Mouse (Mus musculus): ENCODE measurements around the gene Auts2.
A peak's percentile ranks its signal among the peaks of the same experiment; 100 is the strongest.

The Auts2 gene

DNA sequence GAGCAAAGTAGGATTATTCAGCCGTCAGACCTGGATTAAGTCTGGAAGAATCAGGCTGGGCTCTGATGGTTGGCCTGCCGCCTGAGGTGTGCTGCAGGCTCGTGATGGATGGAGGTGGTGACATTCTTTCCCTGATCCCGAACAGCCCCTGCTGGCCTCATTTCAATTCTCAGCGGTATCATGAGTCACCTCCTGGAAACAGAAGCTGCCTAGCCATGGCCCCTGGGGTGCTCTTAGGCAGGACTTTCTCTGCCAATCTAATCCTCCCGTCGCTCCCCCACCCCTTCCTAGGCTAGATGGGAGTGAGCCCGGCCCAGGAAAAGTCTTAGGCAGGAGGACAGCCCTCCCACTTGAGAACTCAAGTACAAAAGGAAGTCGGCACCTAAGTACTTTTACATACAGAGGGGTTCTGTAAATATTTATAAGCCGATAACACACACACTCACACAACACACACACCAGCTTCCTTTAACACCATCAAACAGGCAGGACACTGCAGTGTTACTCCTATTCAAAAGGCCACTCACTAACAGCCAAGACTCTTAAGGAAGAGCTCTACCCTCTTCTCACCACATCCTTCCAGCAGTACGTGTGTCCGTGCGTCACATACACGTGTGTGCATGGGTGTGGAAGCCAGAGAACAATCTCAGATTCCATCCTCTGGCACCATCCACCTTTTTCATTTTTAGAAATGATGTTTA lies 1027.3 kb downstream of the Auts2 start:
- peak; percentile 25 for DNase-seq (ENCODE audit: low spot score)

DNA sequence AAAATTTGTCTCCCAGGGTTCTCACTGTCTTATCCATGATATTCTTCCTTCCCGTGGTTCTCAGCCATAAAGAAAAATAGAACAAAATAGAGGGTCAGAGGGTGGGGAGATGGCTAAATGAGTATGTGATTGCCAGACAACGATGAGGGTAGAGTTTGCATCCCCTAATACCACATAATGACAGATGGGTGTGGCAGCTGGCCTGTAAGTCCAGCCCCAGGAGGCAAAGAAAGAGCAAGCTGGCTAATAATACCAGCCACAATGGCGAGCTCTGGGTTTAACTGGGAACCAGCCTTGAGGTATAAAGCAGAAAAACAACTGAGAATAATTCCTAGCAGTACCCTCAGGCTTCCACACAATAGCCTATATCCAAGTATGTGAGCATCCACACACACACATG lies 1029.4 kb downstream of the Auts2 start:
- no peak for DNase-seq (ENCODE audit: low spot score)

DNA sequence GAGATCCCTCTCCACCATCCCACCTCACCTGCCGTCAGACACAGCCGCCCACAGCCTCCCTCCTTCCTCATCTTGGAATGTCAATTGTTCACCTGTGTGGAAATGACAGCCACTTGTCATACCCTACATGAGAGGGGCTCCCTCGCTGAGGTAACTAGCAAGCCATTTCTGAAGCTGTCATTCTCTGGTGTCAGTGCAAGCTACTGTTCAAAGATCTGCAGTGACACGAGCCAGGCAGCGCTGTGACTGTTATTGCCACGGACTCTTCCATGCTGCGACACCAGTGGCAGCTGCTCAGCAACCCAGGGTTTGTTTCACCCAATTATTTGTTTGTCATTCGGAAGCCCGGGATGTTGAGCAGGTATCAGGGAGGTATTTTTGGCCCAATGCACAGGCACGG lies 1030.5 kb downstream of the Auts2 start:
- no peak for DNase-seq (ENCODE audit: low spot score)

GRCm38 (mm10) chr5:131510659-131511058 lies 1032.5 kb downstream of the Auts2 start:
- DNase-seq (ENCODE audit: low spot score), result no peak

- no peak for DNase-seq (ENCODE audit: low spot score)
These were observed 1033.8 kb downstream of the Auts2 start for GRCm38 (mm10) chr5:131509315-131509714.

- DNase-seq (ENCODE audit: low spot score), result no peak
These were observed 1044.3 kb downstream of the Auts2 start for GRCm38 (mm10) chr5:131498865-131499264.

DNA sequence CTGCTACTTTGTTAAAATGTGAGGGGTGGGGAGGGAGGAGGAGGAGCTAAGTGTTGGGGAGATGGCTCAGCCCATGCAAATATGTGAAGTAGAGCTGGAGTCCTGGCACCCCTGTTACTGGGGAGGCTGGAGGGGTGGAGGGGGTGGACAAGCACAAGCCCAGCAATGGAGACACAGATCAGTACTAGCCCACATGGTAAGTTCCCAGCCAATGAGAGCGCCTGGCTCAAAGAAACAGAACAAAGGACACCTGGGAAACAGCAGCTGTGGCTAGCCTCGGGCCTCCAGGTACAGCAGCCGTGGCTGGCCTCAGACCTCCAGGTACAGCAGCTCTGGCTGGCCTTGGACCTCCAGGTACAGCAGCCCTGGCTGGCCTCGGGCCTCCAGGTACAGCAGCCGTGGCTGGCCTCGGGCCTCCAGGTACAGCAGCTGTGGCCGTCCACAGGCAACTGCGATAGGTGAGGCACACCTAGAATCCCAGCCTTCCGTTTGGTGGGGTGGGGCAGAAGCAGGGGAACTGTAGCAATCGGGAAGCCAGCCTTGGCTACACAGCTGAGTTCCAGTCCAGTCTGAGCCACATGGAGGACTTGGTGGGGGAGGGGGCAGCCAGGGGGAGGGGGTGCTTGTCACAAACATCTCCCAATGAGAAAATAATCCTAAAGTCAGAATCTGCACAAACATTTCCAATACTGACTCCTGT lies 1046.5 kb downstream of the Auts2 start:
- DNase-seq (ENCODE audit: low spot score), result no peak

- DNase-seq (ENCODE audit: low spot score), result no peak
These were observed 1048.6 kb downstream of the Auts2 start for GRCm38 (mm10) chr5:131494564-131494963.

- DNase-seq (ENCODE audit: low spot score), result no peak
These were observed 1050.6 kb downstream of the Auts2 start for GRCm38 (mm10) chr5:131492535-131492934.

DNA sequence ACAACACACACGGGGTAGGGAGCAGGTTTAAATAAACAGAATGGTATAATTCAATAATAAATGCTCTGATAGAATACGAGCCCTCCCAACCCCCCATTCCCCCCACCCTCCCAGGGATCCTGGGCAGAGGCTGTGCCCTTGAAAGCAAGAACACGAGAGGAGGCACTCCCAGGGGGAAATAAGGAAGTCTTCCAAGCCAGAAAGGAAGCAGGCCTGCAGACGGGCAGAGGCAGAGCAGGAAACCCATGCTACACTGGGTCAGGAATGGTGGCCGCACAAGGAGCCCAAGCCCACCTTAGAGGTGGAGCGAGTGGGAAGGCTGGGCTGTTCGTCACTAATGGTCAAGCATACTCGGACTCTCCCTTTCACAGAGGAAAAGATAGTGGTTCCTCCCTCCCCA lies 1051.3 kb downstream of the Auts2 start:
- no peak for DNase-seq (ENCODE audit: low spot score)

DNA sequence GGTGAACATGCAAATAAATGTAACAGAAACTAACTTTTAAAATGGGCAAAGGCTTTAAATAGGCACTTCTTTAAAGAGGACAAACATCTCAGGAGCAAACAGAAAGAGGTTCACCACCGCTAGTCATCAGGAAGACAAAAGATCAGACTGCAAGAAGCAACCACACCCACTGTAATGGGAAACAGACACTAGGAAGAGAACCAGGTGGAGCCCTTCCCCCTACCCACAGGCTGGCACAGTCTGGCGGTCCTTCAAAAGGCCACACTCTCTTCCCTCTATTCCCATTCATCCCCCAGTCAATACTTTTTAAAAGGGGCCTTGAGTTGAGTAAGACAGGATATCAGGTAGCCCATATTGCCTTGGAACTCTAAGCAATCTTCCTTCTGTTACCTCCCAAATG lies 1052.3 kb downstream of the Auts2 start:
- DNase-seq (ENCODE audit: low spot score), result no peak

DNA sequence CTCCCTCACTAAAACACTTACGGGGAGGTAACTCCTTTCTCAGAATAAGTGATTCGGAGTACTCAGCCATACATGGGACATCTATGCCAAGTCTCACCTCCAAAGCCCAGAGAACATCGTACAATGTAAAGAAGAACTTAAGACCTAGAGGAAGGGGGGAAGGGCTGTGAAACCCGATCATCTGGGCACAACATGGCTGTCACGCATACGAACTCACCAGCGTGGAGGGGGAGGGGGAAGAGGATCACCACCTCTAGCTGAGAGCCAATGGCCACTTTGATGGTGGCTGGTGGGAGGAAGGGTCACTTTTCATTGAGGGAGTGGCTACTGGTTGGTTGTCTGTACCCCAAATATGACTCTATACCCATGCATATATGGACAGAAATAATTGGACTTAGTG lies 1053.3 kb downstream of the Auts2 start:
- DNase-seq (ENCODE audit: low spot score), result no peak

- DNase-seq (ENCODE audit: low spot score), result no peak
These were observed 1056.6 kb downstream of the Auts2 start for GRCm38 (mm10) chr5:131486527-131486926.

DNA sequence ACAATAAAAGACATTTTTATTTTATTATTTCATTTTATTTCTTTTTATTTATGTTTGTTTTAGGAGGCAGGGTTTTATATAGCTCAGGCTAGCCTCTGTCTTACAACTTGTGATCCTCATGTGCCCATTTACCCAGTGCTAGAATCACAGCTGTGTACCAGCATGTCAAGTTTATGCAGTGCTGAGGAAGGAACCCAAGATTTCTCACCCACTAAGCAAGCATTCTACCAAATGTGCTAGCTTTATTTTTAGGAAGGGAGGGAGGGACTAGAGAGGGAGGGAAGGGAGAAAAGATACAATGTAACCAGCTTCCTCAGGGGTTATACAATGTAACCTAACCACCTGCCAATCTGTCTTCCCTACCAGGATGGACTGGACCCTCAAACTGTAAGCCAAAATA lies 1067.9 kb downstream of the Auts2 start:
- DNase-seq (ENCODE audit: low spot score), result no peak

- DNase-seq (ENCODE audit: low spot score), result no peak
These were observed 1074.5 kb downstream of the Auts2 start for GRCm38 (mm10) chr5:131468609-131469008.

GRCm38 (mm10) chr5:131466131-131466530 lies 1077.0 kb downstream of the Auts2 start:
- DNase-seq (ENCODE audit: low spot score), result no peak

DNA sequence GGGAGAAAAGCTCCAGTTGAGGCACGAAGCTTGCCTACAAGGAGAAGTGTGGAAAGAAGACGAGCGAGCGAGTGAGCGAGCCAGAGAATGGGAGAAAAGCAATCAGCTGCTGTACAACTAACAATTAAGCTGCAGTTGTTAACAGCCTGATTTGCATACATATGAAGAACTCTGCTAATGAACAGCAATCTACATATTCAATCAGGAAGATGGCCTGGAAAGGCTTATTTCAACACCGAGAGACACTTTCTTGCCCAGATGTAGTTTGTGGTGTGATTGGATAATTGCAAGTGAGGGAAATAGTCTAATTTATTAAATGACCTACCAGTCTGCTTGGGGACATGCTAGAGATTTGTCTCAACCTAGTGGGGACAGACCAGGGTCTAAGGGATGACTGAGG lies 1079.7 kb downstream of the Auts2 start:
- no peak for DNase-seq (ENCODE audit: low spot score)

GRCm38 (mm10) chr5:131459951-131460350 lies 1083.2 kb downstream of the Auts2 start:
- DNase-seq (ENCODE audit: low spot score), result no peak

- DNase-seq (ENCODE audit: low spot score), result no peak
These were observed 1083.6 kb downstream of the Auts2 start for GRCm38 (mm10) chr5:131459549-131459948.

GRCm38 (mm10) chr5:131458700-131459099 lies 1084.4 kb downstream of the Auts2 start:
- no peak for DNase-seq (ENCODE audit: low spot score)

DNA sequence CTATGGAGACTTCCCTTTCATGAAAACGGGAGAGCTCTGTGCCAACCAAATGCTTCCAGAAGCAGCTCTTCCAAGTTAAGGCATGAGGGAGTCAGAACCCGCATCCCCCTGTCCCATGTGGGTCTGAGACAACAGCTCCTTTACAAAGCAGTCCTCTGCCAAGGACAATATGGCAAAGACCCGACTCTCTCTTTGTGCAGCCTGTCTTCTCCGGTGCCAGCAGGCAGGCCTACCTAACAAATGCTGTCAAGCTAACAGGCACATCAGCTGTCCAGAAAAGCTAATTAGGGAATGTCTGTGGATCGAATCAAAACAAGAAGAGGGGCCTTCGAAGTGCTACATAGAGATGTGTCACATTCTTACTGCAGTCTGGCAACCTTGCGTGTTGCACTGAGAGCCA lies 1085.1 kb downstream of the Auts2 start:
- DNase-seq (ENCODE audit: low spot score), result no peak

GRCm38 (mm10) chr5:131449181-131449868 lies 1093.8 kb downstream of the Auts2 start:
- no peak for DNase-seq (ENCODE audit: low spot score)

- no peak for DNase-seq (ENCODE audit: low spot score)
These were observed 1107.8 kb downstream of the Auts2 start for GRCm38 (mm10) chr5:131435239-131435876.

Measured in ovary, postnatal 36 days (tissue).